Mouse (Mus musculus) cerebellum, postnatal 14 days (tissue): ENCODE results near the gene Olfr474.
"Not testable (repeated sequence)": the region's sequence is repeated elsewhere in the genome, so short reads cannot be mapped to it uniquely, and the experiment has no call there.

Experiments
- DNase-seq, 2 experiments: peaks; one replicate each; pipeline ENCODE4 v3.0.0; 2021; ENCODE audit warnings: mixed read lengths in 2 of 2

Gene Olfr474

DNA sequence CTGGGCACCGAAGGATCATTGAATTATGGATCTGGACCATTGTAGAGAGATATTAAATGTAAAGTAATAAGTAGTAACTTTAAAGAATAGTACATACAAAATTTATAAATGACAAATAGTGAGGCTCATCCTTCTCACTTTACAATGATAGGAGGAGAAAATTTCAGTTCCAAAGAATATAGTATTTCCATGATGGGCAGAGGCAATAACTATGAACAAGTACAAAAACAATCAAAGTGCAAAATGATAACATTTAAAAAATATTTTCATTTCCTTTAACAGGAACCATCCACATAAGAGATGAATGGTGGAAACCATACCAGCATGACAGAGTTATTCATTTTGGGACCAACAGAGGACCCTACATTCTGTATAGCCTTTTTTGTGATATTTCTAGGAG lies at the start of gene Olfr474:
Gene Olfr474, plus strand, starts transcription at position 301 of the 400 bp plus-strand sequence.
- DNase-seq: no peak

DNA sequence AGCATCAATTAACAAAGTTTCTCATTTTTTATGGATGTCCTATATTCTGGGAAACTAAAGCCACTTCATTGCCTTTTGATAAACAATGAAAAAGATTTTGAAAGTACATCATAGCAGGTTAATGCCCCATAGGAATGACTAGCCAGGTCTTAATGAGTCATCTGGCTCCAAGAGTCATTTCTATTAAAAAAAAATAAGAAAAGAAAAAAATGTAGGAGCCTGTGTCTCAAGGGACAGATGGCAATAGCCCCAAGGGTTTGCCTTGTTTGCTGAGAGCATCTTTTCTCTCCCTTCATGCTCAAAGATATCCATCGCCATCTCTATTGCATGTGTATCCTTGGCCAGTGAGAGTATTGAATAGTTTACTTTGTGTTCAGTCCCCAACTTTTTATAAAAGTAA lies 24.3 kb upstream of the Olfr474 start, which contains the start of gene Olfr473:
Gene Olfr473, plus strand, starts transcription at position 301 of the 400 bp plus-strand sequence.
- no peak for DNase-seq

DNA sequence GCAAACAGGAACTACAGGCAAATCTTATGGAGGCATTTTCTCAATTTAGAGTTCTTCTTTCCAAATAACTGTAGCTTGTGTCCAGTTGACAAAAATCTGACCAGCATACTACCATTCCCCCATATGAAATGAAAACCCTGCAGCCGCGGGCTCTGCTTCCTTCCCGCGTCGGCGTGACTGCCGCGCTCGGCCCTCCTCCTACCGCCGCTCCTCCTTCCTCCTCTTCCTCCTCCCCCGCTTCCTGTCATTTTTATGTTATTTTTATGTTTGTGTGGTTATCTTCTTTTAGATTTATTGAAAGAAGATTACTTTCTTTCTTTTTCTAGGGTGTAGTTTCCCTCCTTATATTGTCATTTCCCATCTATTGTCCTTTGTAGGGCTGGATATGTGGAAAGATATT lies 1.9 kb upstream of the Olfr474 start:
- not testable (repeated sequence) for DNase-seq

DNA sequence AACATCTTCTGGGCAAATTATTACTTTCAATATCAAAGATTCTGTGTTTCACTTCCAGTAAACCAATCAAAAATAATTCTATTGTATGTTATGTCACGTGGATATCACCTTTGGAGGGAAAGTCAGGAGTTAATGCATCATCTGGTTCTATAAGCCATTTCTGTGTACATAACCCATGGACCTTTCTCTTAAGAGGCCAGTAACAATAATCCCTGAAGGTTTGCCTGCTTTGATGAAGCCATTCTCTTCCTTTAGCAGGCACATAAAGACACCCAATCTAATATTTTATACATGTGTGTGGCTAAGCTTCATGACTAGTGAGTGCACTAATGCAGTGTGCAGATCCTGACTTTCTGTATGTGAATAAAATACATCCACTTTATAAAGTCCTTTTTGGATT lies 10.1 kb downstream of the Olfr474 start, which contains the start of gene Olfr476:
Gene Olfr476, plus strand, starts transcription at position 301 of the 400 bp plus-strand sequence.
- no peak for DNase-seq

DNA sequence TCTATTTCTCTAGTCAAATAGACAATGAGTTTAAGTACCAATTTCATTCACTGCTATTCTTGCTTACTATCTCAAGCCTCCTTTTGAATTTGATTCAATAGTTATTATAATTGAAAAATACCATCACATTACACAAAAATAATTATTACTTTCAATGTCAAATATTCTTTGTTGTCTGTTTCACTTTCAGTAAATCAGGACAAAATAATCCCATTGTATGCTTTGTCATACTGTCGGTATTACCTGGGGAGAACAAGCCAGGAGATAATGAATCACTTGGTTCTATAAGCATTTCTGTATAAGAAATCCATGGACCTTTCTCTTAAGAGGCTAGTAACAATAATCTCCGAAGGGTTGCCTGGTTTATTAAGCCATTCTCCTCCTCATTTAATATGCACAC lies 31.9 kb downstream of the Olfr474 start, which contains the start of gene Olfr477:
Gene Olfr477, plus strand, starts transcription at position 301 of the 400 bp plus-strand sequence.
- DNase-seq: no peak
